ENCODE assay signal across 7 mouse cellular contexts in the genomic region with DNA sequence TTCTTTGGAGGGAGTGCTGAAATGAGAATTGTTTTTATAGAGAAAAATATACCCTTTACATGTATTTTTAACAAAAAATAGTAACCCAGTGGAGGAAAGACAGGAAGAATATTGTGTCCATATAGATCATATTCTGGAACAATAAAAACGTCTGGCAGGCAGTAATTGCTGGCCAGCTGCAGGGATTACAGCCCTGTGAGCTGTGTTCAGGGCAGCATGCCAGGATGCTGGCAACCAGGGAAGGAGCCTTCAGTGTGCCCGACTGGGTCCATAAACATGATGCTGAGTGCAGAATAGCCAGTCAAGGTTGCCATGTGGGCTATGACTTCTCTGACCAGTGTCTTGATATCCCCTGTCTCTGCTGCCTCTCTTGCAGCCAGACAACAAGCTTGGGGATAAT.
DNase-seq lines count a peak whose midpoint lies in the region; ATAC-seq and TF ChIP-seq lines count a peak whose summit lies in the region.

No protein-coding gene starts in this region.

- H3K27me3 ChIP-seq in midbrain, embryonic 13.5 days: no peaks in the 10 kb centered on the region
- no peaks in the 10 kb centered on the region for H3K27me3 ChIP-seq in midbrain, embryonic 11.5 days (ENCODE audit: control insufficient read depth, insufficient read depth, low read length)
- H3K27me3 ChIP-seq in hindbrain, postnatal 0 days (ENCODE audit: insufficient read depth, low read length): no peaks in the 10 kb centered on the region
- no peaks in the 10 kb centered on the region for H3K27me3 ChIP-seq in neural tube, embryonic 12.5 days (replicated peaks)
- no peaks in the 10 kb centered on the region for H3K27me3 ChIP-seq in liver, embryonic 11.5 days (replicated peaks; ENCODE audit: control insufficient read depth, insufficient read depth, low read length)

- H3K4me1 ChIP-seq in midbrain, embryonic 13.5 days (replicated peaks): peaks cover 19% of the 10 kb centered on the region
- no peaks in the 10 kb centered on the region for H3K4me1 ChIP-seq in midbrain, embryonic 11.5 days (ENCODE audit: control insufficient read depth, insufficient read depth, low read length)
- peaks cover 6% of the 10 kb centered on the region; the same call in 1 of the 2 replicates for H3K4me1 ChIP-seq in hindbrain, postnatal 0 days (ENCODE audit: insufficient read depth, low read length)
- H3K4me1 ChIP-seq in neural tube, embryonic 12.5 days: peaks cover 11% of the 10 kb centered on the region
- no peaks in the 10 kb centered on the region for H3K4me1 ChIP-seq in liver, embryonic 11.5 days (replicated peaks; ENCODE audit: control insufficient read depth, insufficient read depth, low read length)

- ATAC-seq in midbrain, embryonic 13.5 days: no peak
- no peak for ATAC-seq in midbrain, embryonic 11.5 days (ENCODE audit: low FRiP score)
- no peak for ATAC-seq in hindbrain, postnatal 0 days
- ATAC-seq in neural tube, embryonic 12.5 days (ENCODE audit: low FRiP score, low read depth): no peak
- no peak for ATAC-seq in megakaryocyte, adult 5-6 weeks (ENCODE audit: poor library complexity, severe bottlenecking)
- ATAC-seq in liver, embryonic 11.5 days (replicated peaks; ENCODE audit: low FRiP score): no peak

- no peaks in the 10 kb centered on the region for H3K36me3 ChIP-seq in midbrain, embryonic 13.5 days
- no peaks in the 10 kb centered on the region for H3K36me3 ChIP-seq in midbrain, embryonic 11.5 days (ENCODE audit: control insufficient read depth, insufficient read depth, low read length)
- no peaks in the 10 kb centered on the region for H3K36me3 ChIP-seq in hindbrain, postnatal 0 days (ENCODE audit: insufficient read depth, low read length)
- H3K36me3 ChIP-seq in neural tube, embryonic 12.5 days: no peaks in the 10 kb centered on the region
- H3K36me3 ChIP-seq in liver, embryonic 11.5 days (ENCODE audit: control insufficient read depth, insufficient read depth, low read length): no peaks in the 10 kb centered on the region

- no peak overlapping the region for H3K4me2 ChIP-seq in midbrain, embryonic 13.5 days (replicated peaks)
- no peak overlapping the region for H3K4me2 ChIP-seq in midbrain, embryonic 11.5 days
- peak overlapping the region; percentile 26 for H3K4me2 ChIP-seq in hindbrain, postnatal 0 days (ENCODE audit: low read depth, low read length)
- H3K4me2 ChIP-seq in neural tube, embryonic 12.5 days (replicated peaks): no peak overlapping the region
- no peak overlapping the region for H3K4me2 ChIP-seq in liver, embryonic 11.5 days

- H3K9ac ChIP-seq in midbrain, embryonic 13.5 days (replicated peaks): no peak overlapping the region
- H3K9ac ChIP-seq in midbrain, embryonic 11.5 days (ENCODE audit: low read length): no peak overlapping the region
- no peak overlapping the region for H3K9ac ChIP-seq in hindbrain, postnatal 0 days (replicated peaks; ENCODE audit: low read length)
- H3K9ac ChIP-seq in neural tube, embryonic 12.5 days: no peak overlapping the region
- no peak overlapping the region for H3K9ac ChIP-seq in liver, embryonic 11.5 days (ENCODE audit: low read depth, low read length)

- H3K9me3 ChIP-seq in midbrain, embryonic 13.5 days: no peaks in the 10 kb centered on the region
- no peaks in the 10 kb centered on the region for H3K9me3 ChIP-seq in midbrain, embryonic 11.5 days (ENCODE audit: control insufficient read depth, low read length)
- H3K9me3 ChIP-seq in hindbrain, postnatal 0 days (ENCODE audit: low read length): no peaks in the 10 kb centered on the region
- no peaks in the 10 kb centered on the region for H3K9me3 ChIP-seq in neural tube, embryonic 12.5 days
- no peaks in the 10 kb centered on the region for H3K9me3 ChIP-seq in liver, embryonic 11.5 days (ENCODE audit: control insufficient read depth, low read length)

- WGBS in midbrain, embryonic 13.5 days: 31% methylated on average over 2 of the region's 2 CpGs
- 46% methylated on average over 2 of the region's 2 CpGs for WGBS in midbrain, embryonic 11.5 days
- 4% methylated on average over 2 of the region's 2 CpGs for WGBS in hindbrain, postnatal 0 days
- WGBS in neural tube, embryonic 12.5 days: 40% methylated on average over 2 of the region's 2 CpGs
- 34% methylated on average over 2 of the region's 2 CpGs for WGBS in liver, embryonic 11.5 days

- no peak for DNase-seq in midbrain, embryonic 11.5 days (ENCODE audit: low spot score, missing footprints)
- DNase-seq in cerebellum, postnatal 25 days: peak; percentile 43 to 67
- DNase-seq in hindbrain, postnatal 0 days (ENCODE audit: low spot score): peak; percentile 84
- no peak for DNase-seq in liver, embryonic 11.5 days (ENCODE audit: low spot score)

- H3K4me3 ChIP-seq in midbrain, embryonic 13.5 days (replicated peaks): no peak overlapping the region
- no peak overlapping the region for H3K4me3 ChIP-seq in midbrain, embryonic 11.5 days (ENCODE audit: low read depth, low read length)
- H3K4me3 ChIP-seq in hindbrain, postnatal 0 days (ENCODE audit: low read length): no peak overlapping the region
- no peak overlapping the region for H3K4me3 ChIP-seq in neural tube, embryonic 12.5 days
- no peak overlapping the region for H3K4me3 ChIP-seq in liver, embryonic 11.5 days (ENCODE audit: low read depth, low read length)

- TF ChIP-seq CTCF in hindbrain, postnatal 0 days (IDR thresholded peaks at IDR 0.05; ENCODE audit: low read depth): no peak

- 0 out of 2 replicates have a peak overlapping the region, but pooled peaks have one; percentile 6 for H3K27ac ChIP-seq in midbrain, embryonic 13.5 days
- no peak overlapping the region for H3K27ac ChIP-seq in midbrain, embryonic 11.5 days (ENCODE audit: low read depth, low read length)
- peak overlapping the region; percentile 54; the same call in 1 of the 2 replicates for H3K27ac ChIP-seq in hindbrain, postnatal 0 days
- H3K27ac ChIP-seq in neural tube, embryonic 12.5 days: 0 out of 2 replicates have a peak overlapping the region, but pooled peaks have one; percentile 7
- no peak overlapping the region for H3K27ac ChIP-seq in liver, embryonic 11.5 days (ENCODE audit: low read depth, low read length)

Comparison
In these comparisons a context has a peak if more than half of its experiments do, and no peak if none do; other contexts are left out.
1. H3K27ac ChIP-seq: peak in midbrain, embryonic 13.5 days (single experiment), hindbrain, postnatal 0 days (single experiment) and neural tube, embryonic 12.5 days (single experiment); none in midbrain, embryonic 11.5 days (single experiment) and liver, embryonic 11.5 days (single experiment).
2. DNase-seq: peak in cerebellum, postnatal 25 days (2 of 2) and hindbrain, postnatal 0 days (single experiment); none in midbrain, embryonic 11.5 days (single experiment) and liver, embryonic 11.5 days (single experiment).